Mouse (Mus musculus) neural tube, embryonic 11.5 days (tissue): ENCODE measurements around the gene Gm7694. TPM values are rescaled to one million over a fixed set of nuclear protein-coding genes. Genes with fewer than 3 reads are reported as not detected.

Experiments
- ATAC-seq: fragments of 200-750 bp; cut with Nextera tagmentation; 2 replicates; pipeline ENCODE4 v1.8.0; 2017; ENCODE audit warnings: moderate number of reproducible peaks, mild to moderate bottlenecking, moderate TSS enrichment, moderate library complexity; ENCODE audit not compliant: insufficient read depth, low FRiP score, low TSS enrichment
- DNase-seq: peaks from one replicate; pipeline ENCODE4 v3.0.0-alpha.2; 2015; ENCODE audit warnings: low spot score
- H3K27ac ChIP-seq: fragments of 300-500 bp; sonication (generic); 2 replicates; pipeline ENCODE4 v1.5.1; 2014; ENCODE audit warnings: low read depth, mild to moderate bottlenecking, low read length
- H3K27me3 ChIP-seq: fragments of 300-500 bp; sonication (generic); 2 replicates; pipeline ENCODE4 v1.6.1; 2014; ENCODE audit warnings: mild to moderate bottlenecking, low read length, mixed read lengths; ENCODE audit not compliant: control insufficient read depth, insufficient read depth
- H3K36me3 ChIP-seq: fragments of 300-500 bp; sonication (generic); 2 replicates; pipeline ENCODE4 v1.6.1; 2014; ENCODE audit warnings: mild to moderate bottlenecking, low read length, moderate library complexity, mixed read lengths; ENCODE audit not compliant: control insufficient read depth, insufficient read depth
- H3K4me1 ChIP-seq: fragments of 300-500 bp; sonication (generic); 2 replicates; pipeline ENCODE4 v1.6.1; 2014; ENCODE audit warnings: low read length, mixed read lengths; ENCODE audit not compliant: control insufficient read depth, insufficient read depth
- H3K4me2 ChIP-seq: fragments of 300-500 bp; sonication (generic); 2 replicates; pipeline ENCODE4 v1.6.1; 2014; ENCODE audit warnings: low read depth, mild to moderate bottlenecking, moderate library complexity
- H3K4me3 ChIP-seq: fragments of 300-500 bp; sonication (generic); 2 replicates; pipeline ENCODE4 v1.5.1; 2014; ENCODE audit warnings: low read depth, low read length
- H3K9ac ChIP-seq: fragments of 300-500 bp; sonication (generic); 2 replicates; pipeline ENCODE4 v1.6.1; 2014; ENCODE audit warnings: mild to moderate bottlenecking, low read length
- H3K9me3 ChIP-seq: fragments of 300-500 bp; sonication (generic); 2 replicates; pipeline ENCODE4 v1.6.1; 2016; ENCODE audit warnings: low read length; ENCODE audit not compliant: control insufficient read depth
- WGBS: fragments of 180-500 bp; shearing (Covaris S2); extraction: QIAGEN DNeasy Blood & Tissue Kit; methylation state at CpG from one replicate; pipeline ENCODE4 v1.1.7; 2014; 5-methylcytosine and 5-hydroxymethylcytosine counted together
- polyA plus RNA-seq: library from polyadenylated mRNA; unstranded; fragments of >200 nt; fragmentation: Nextera tagmentation; extraction: Ambion mirVana; gene quantifications from 2 replicates; pipeline ENCODE4 v1.2.1, GENCODE M21; 2014

Gene Gm7694
- polyA plus RNA-seq, 1 experiment from 2014 or later = 2.7 TPM

DNA sequence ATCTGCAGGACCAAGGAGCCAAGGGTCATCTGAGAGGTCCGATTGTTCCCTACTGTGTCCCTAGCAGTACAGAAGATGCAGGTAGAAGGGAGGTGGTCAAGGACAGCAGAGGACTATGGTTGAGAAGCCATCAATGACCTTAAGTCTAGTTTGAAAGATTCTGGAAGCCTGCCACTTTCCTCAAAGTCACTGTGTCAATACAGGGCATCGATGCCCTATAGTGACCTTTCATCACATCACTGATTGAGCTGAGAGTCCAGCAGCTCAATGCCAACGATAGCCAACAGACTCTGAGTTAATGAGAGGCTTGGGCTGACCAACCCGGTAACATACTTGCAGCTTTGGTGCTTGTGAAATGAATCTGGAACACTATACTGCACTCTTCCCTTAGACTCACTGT is 19.1 kb upstream of the Gm7694 start:
- Histone ChIP-seq H3K9ac (no peak overlapping the region), H3K27me3 (no peaks in the 10 kb centered on the region), H3K27ac (no peak overlapping the region), H3K4me1 (no peaks in the 10 kb centered on the region), H3K9me3 (no peaks in the 10 kb centered on the region), H3K4me2 (no peak overlapping the region), H3K4me3 (no peak overlapping the region), H3K36me3 (no peaks in the 10 kb centered on the region)
- no peak for ATAC-seq
- DNase-seq = no peak
- 83% methylated on average over 4 of the region's 4 CpGs for WGBS

GRCm38 (mm10) chr1:170324312-170324711 is 18.2 kb upstream of the Gm7694 start:
- Histone ChIP-seq H3K36me3 (no peaks in the 10 kb centered on the region), H3K4me2 (no peak overlapping the region), H3K9ac (no peak overlapping the region), H3K4me1 (no peaks in the 10 kb centered on the region), H3K9me3 (no peaks in the 10 kb centered on the region), H3K4me3 (no peak overlapping the region), H3K27me3 (no peaks in the 10 kb centered on the region), H3K27ac (no peak overlapping the region)
- DNase-seq = no peak
- WGBS = 91% methylated on average over 1 of the region's 1 CpGs
- no peak for ATAC-seq

- H3K4me2 ChIP-seq = no peak overlapping the region
- ATAC-seq (no peak), DNase-seq (no peak)
- H3K9ac ChIP-seq = no peak overlapping the region
- no peaks in the 10 kb centered on the region for H3K9me3 ChIP-seq
- H3K4me3 ChIP-seq = no peak overlapping the region
- H3K27ac ChIP-seq = no peak overlapping the region
- no peaks in the 10 kb centered on the region for H3K4me1 ChIP-seq
- 87% methylated on average over 10 of the region's 10 CpGs for WGBS
- no peaks in the 10 kb centered on the region for H3K27me3 ChIP-seq
- H3K36me3 ChIP-seq = no peaks in the 10 kb centered on the region
Measured at GRCm38 (mm10) chr1:170323001-170323400, 16.9 kb upstream of the Gm7694 start.

DNA sequence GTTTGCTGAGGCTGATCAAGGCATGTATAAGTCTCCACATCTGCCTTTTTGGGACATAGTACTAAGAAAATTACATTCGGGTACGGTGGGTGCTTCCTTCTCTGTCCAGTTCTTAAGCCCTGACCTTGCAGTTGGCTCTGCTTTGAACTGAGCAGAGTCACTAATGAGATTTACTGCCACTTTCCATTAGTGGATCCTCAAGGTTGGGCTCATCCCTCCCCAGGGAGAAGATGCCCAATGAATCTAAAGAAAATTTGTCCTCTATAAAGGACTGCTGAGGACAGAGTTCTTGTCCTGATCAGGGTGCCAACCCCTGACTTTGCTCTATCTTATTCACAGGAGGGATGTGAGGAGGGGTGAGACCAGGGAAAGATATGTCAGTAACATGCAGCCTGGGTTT is 15.9 kb upstream of the Gm7694 start:
- no peak overlapping the region for H3K4me2 ChIP-seq
- no peaks in the 10 kb centered on the region for H3K36me3 ChIP-seq
- no peak overlapping the region for H3K27ac ChIP-seq
- no peaks in the 10 kb centered on the region for H3K9me3 ChIP-seq
- H3K4me1 ChIP-seq = no peaks in the 10 kb centered on the region
- H3K27me3 ChIP-seq = no peaks in the 10 kb centered on the region
- H3K9ac ChIP-seq = no peak overlapping the region
- WGBS = 88% methylated on average over 2 of the region's 2 CpGs
- no peak for DNase-seq
- ATAC-seq = no peak
- no peak overlapping the region for H3K4me3 ChIP-seq

- H3K27me3 ChIP-seq = no peaks in the 10 kb centered on the region
- 79% methylated on average over 6 of the region's 6 CpGs for WGBS
- no peak for ATAC-seq
Measured at GRCm38 (mm10) chr1:170311431-170311830, 5.3 kb upstream of the Gm7694 start.

GRCm38 (mm10) chr1:170308503-170308902 is 2.4 kb upstream of the Gm7694 start, which contains the start of gene Spata46:
Gene Spata46 (plus strand): TSS chr1:170308803.
- no peaks in the 10 kb centered on the region for H3K4me1 ChIP-seq
- H3K36me3 ChIP-seq = no peaks in the 10 kb centered on the region
- whole genome bisulfite sequencing = 90% methylated on average over 4 of the region's 4 CpGs
- H3K27ac ChIP-seq = no peak within 1 kb of the TSS
- DNase-seq (no peak), ATAC-seq (no peak)
- H3K27me3 ChIP-seq = no peaks in the 10 kb centered on the region
- H3K9me3 ChIP-seq = no peaks in the 10 kb centered on the region
- H3K9ac ChIP-seq = no peak within 1 kb of the TSS
- no peak within 1 kb of the TSS for H3K4me3 ChIP-seq
- no peak within 1 kb of the TSS for H3K4me2 ChIP-seq

More at GRCm38 (mm10) chr1:170311431-170311830, 5.3 kb upstream of the Gm7694 start:
- no peak overlapping the region for H3K4me2 ChIP-seq
- H3K4me3 ChIP-seq = no peak overlapping the region
- no peaks in the 10 kb centered on the region for H3K4me1 ChIP-seq
- H3K9me3 ChIP-seq = no peaks in the 10 kb centered on the region
- no peak overlapping the region for H3K9ac ChIP-seq
- DNase-seq = no peak
- H3K27ac ChIP-seq = no peak overlapping the region
- no peaks in the 10 kb centered on the region for H3K36me3 ChIP-seq

GRCm38 (mm10) chr1:170305002-170305401 is 1.1 kb downstream of the Gm7694 start:
- 89% methylated on average over 10 of the region's 10 CpGs for WGBS
- ATAC-seq (no peak), DNase-seq (no peak)
- no peak overlapping the region for H3K9ac ChIP-seq
- H3K27me3 ChIP-seq = no peaks in the 10 kb centered on the region
- H3K4me2 ChIP-seq = no peak overlapping the region
- no peaks in the 10 kb centered on the region for H3K9me3 ChIP-seq
- H3K4me3 ChIP-seq = no peak overlapping the region
- no peak overlapping the region for H3K27ac ChIP-seq
- H3K4me1 ChIP-seq = no peaks in the 10 kb centered on the region
- H3K36me3 ChIP-seq = no peaks in the 10 kb centered on the region; the same call in 1 of the 2 replicates

DNA sequence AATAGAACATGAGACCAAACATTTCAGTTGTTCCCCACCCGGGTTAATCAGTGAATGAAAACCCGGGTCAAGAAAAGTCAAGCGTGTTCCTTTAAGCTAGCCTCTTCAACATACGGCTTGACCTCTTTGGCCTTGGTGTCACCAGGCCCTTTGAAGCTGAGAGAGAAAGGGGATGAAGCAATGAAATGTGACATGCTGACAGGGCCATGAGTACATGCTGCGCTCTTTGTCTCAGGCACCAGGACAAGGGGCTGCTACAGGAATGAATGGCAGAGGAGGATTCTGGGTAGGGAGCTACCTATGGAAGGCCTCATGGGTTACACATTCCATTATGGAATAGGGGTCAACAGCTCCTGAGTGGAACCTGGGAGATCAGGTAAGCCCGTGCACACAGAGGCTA is 3.0 kb downstream of the Gm7694 start:
- Histone ChIP-seq H3K27ac (no peak overlapping the region), H3K9me3 (no peaks in the 10 kb centered on the region), H3K4me3 (no peak overlapping the region), H3K9ac (no peak overlapping the region), H3K4me2 (no peak overlapping the region), H3K27me3 (no peaks in the 10 kb centered on the region), H3K36me3 (no peaks in the 10 kb centered on the region; the same call in 1 of the 2 replicates), H3K4me1 (no peaks in the 10 kb centered on the region)
- no peak for ATAC-seq
- no peak for DNase-seq
- WGBS = 55% methylated on average over 6 of the region's 6 CpGs

- no peaks in the 10 kb centered on the region for H3K9me3 ChIP-seq
- no peaks in the 10 kb centered on the region for H3K27me3 ChIP-seq
- DNase-seq (no peak), ATAC-seq (no peak)
- H3K36me3 ChIP-seq = no peaks in the 10 kb centered on the region; the same call in 1 of the 2 replicates
- H3K27ac ChIP-seq = no peak overlapping the region
- WGBS = 76% methylated on average over 6 of the region's 6 CpGs
- H3K4me2 ChIP-seq = no peak overlapping the region
- no peaks in the 10 kb centered on the region for H3K4me1 ChIP-seq
- H3K4me3 ChIP-seq = no peak overlapping the region
- no peak overlapping the region for H3K9ac ChIP-seq
Measured at GRCm38 (mm10) chr1:170302456-170302855, 3.7 kb downstream of the Gm7694 start.
